Mouse (Mus musculus) activated CD4-positive, CD25-positive, alpha-beta regulatory T cell (primary cell): ENCODE measurements around the gene Sycp1. TPM values are rescaled to one million over a fixed set of nuclear protein-coding genes. Genes with fewer than 3 reads are reported as not detected.

Experiments
- polyA plus RNA-seq, 2 experiments: library from polyadenylated mRNA; unstranded; fragments of 100-300 nt; shearing (Covaris generic); gene quantifications; one replicate each; pipeline ENCODE4 v1.2.1; 2017

The Sycp1 gene
- not detected for polyA plus RNA-seq

GRCm38 (mm10) chr3:102935451-102936354 lies at the start of gene Sycp1:
Sycp1 (minus strand) TSS chr3:102936100.

GRCm38 (mm10) chr3:102964033-102964432 lies 28.1 kb upstream of the Sycp1 start, which contains the start of gene Nr1h5:
Nr1h5 (minus strand) TSS chr3:102964133.

DNA sequence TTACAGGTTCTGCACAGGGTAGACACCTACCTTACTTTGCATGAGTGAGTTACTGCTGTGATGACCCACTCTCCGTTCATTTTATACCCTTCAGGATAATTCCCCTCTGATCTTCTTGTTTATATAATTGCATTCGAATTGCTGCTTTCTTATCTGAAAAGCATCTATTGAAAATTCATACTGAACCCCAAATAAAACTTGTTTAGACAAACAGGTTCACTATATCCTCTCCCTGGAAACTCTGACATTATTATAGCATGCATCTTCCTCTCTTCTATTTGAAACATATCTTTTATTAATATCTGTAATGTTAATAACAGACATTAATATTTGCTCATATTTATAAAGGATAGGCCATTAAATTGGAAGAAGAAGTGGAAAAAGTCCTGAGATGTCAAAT lies 153.3 kb downstream of the Sycp1 start, which contains the start of gene Tshb:
Tshb (minus strand) TSS at position 101 of the 400 bp plus-strand sequence.

Other genes starting within 250 kb of the Sycp1 start
- 1 to 10 TPM in 1 of 2 experiments, under 1 TPM in 1; 0.61 to 1.8 TPM for gene Tspan2, start 201.6 kb downstream of the Sycp1 start, polyA plus RNA-seq
- gene Tshb, start 153.4 kb downstream of the Sycp1 start, polyA plus RNA-seq = under 1 TPM in 1 of 2 experiments, not detected in 1; 0.64 TPM
- not detected for gene Nr1h5, start 28.0 kb upstream of the Sycp1 start, polyA plus RNA-seq
- gene Sike1, start 59.6 kb upstream of the Sycp1 start, polyA plus RNA-seq = 100 to 1,000 TPM in 1 of 2 experiments, 10 to 100 TPM in 1; 92.0 to 103 TPM
- gene Csde1, start 84.3 kb upstream of the Sycp1 start, polyA plus RNA-seq = 100 to 1,000 TPM; 260 to 291 TPM
- 10 to 100 TPM; 49.3 to 53.2 TPM for gene Nras, start 122.2 kb upstream of the Sycp1 start, polyA plus RNA-seq
- gene Ampd1, start 137.9 kb upstream of the Sycp1 start, polyA plus RNA-seq = 10 to 100 TPM in 1 of 2 experiments, 1 to 10 TPM in 1; 2.2 to 12.5 TPM
- 1 to 10 TPM; 1.1 to 1.2 TPM for gene Dennd2c, start 166.5 kb upstream of the Sycp1 start, polyA plus RNA-seq
- gene Bcas2, start 235.6 kb upstream of the Sycp1 start, polyA plus RNA-seq = 100 to 1,000 TPM; 118 to 150 TPM